Mouse (Mus musculus) forebrain, embryonic 12.5 days (tissue): ENCODE results near the gene Npm1. TPM values are rescaled to one million over a fixed set of nuclear protein-coding genes. Genes with fewer than 3 reads are reported as not detected.
A peak's percentile ranks its signal among the peaks of the same experiment; 100 is the strongest.

ENCODE experiments used
- ATAC-seq: fragments of 200-750 bp; cut with Nextera tagmentation; 2 replicates; pipeline ENCODE4 v1.8.0; 2017; ENCODE audit warnings: moderate TSS enrichment; ENCODE audit not compliant: low FRiP score
- H3K27ac ChIP-seq: fragments of 300-500 bp; sonication (generic); 2 replicates; pipeline ENCODE4 v1.5.1; 2016; ENCODE audit warnings: mild to moderate bottlenecking
- H3K27me3 ChIP-seq: fragments of 300-500 bp; sonication (generic); 2 replicates; pipeline ENCODE4 v1.6.1; 2016; ENCODE audit warnings: mild to moderate bottlenecking
- H3K36me3 ChIP-seq: fragments of 300-500 bp; sonication (generic); replicated peaks from 2 replicates; pipeline ENCODE4 v1.6.1; 2016; ENCODE audit warnings: mild to moderate bottlenecking
- H3K4me1 ChIP-seq: fragments of 300-500 bp; sonication (generic); 2 replicates; pipeline ENCODE4 v1.6.1; 2016
- H3K4me2 ChIP-seq: fragments of 300-500 bp; sonication (generic); 2 replicates; pipeline ENCODE4 v1.6.1; 2016; ENCODE audit warnings: mild to moderate bottlenecking, moderate library complexity
- H3K4me3 ChIP-seq: fragments of 300-500 bp; sonication (generic); replicated peaks from 2 replicates; pipeline ENCODE4 v1.5.1; 2016; ENCODE audit warnings: mild to moderate bottlenecking
- H3K9ac ChIP-seq: fragments of 300-500 bp; sonication (generic); 2 replicates; pipeline ENCODE4 v1.6.1; 2016; ENCODE audit warnings: mild to moderate bottlenecking
- H3K9me3 ChIP-seq: fragments of 300-500 bp; sonication (generic); 2 replicates; pipeline ENCODE4 v1.6.1; 2016
- WGBS: fragments of 180-500 bp; shearing (Covaris S2); methylation state at CpG from one replicate; pipeline ENCODE4 v1.1.7; 2016; 5-methylcytosine and 5-hydroxymethylcytosine counted together
- polyA plus RNA-seq: library from polyadenylated mRNA; unstranded; fragments of >200 nt; fragmentation: Nextera tagmentation; extraction: Ambion mirVana; gene quantifications from 2 replicates; pipeline ENCODE4 v1.2.1, GENCODE M21; 2016

Npm1 gene
- polyA plus RNA-seq, 1 experiment from 2014 or later, result 820 TPM

- Histone ChIP-seq H3K27me3 (peaks cover 38% of the 10 kb centered on the region), H3K36me3 (peaks cover 41% of the 10 kb centered on the region), H3K9me3 (no peaks in the 10 kb centered on the region), H3K27ac (no peak overlapping the region), H3K9ac (no peak overlapping the region), H3K4me3 (no peak overlapping the region), H3K4me1 (peaks cover 38% of the 10 kb centered on the region), H3K4me2 (no peak overlapping the region)
- WGBS, result 35% methylated on average over 3 of the region's 3 CpGs
- no peak for ATAC-seq
Observed at GRCm38 (mm10) chr11:33149088-33149436, 13.9 kb downstream of the Npm1 start.

GRCm38 (mm10) chr11:33148338-33149087 is 14.5 kb downstream of the Npm1 start:
- no peak overlapping the region for H3K9ac ChIP-seq
- H3K4me1 ChIP-seq, result peaks cover 44% of the 10 kb centered on the region
- H3K4me3 ChIP-seq, result peak overlapping the region; percentile 59
- peaks cover 36% of the 10 kb centered on the region for H3K36me3 ChIP-seq
- 7% methylated on average over 23 of the region's 23 CpGs for WGBS
- peaks cover 44% of the 10 kb centered on the region for H3K27me3 ChIP-seq
- ATAC-seq, result peak; percentile 68
- peak overlapping the region; percentile 73 for H3K4me2 ChIP-seq
- no peaks in the 10 kb centered on the region for H3K9me3 ChIP-seq
- no peak overlapping the region for H3K27ac ChIP-seq

- Histone ChIP-seq H3K4me1 (peaks cover 46% of the 10 kb centered on the region), H3K4me2 (peak overlapping the region; percentile 73), H3K36me3 (peaks cover 30% of the 10 kb centered on the region), H3K27ac (peak overlapping the region; percentile 48), H3K4me3 (peak overlapping the region; percentile 59), H3K9ac (peak overlapping the region; percentile 69), H3K27me3 (peaks cover 51% of the 10 kb centered on the region), H3K9me3 (no peaks in the 10 kb centered on the region)
- under 1% methylated on average over 73 of the region's 85 CpGs for WGBS
- peak; percentile 77 for ATAC-seq
Observed at GRCm38 (mm10) chr11:33147572-33148337, 15.3 kb downstream of the Npm1 start.

GRCm38 (mm10) chr11:33147171-33147571 is 15.8 kb downstream of the Npm1 start, which contains the start of gene Fgf18:
Gene Fgf18, minus strand, starts transcription at chr11:33147400.
- H3K4me3 ChIP-seq, result peak within 1 kb of the TSS; percentile 59
- peaks cover 46% of the 10 kb centered on the region for H3K4me1 ChIP-seq
- peaks cover 27% of the 10 kb centered on the region for H3K36me3 ChIP-seq
- no peaks in the 10 kb centered on the region for H3K9me3 ChIP-seq
- H3K4me2 ChIP-seq, result peak within 1 kb of the TSS; percentile 73
- H3K27me3 ChIP-seq, result peaks cover 53% of the 10 kb centered on the region
- H3K9ac ChIP-seq, result peak within 1 kb of the TSS; percentile 69
- ATAC-seq, result peak; percentile 65
- under 1% methylated on average over 30 of the region's 53 CpGs for WGBS
- H3K27ac ChIP-seq, result peak within 1 kb of the TSS; percentile 61

DNA sequence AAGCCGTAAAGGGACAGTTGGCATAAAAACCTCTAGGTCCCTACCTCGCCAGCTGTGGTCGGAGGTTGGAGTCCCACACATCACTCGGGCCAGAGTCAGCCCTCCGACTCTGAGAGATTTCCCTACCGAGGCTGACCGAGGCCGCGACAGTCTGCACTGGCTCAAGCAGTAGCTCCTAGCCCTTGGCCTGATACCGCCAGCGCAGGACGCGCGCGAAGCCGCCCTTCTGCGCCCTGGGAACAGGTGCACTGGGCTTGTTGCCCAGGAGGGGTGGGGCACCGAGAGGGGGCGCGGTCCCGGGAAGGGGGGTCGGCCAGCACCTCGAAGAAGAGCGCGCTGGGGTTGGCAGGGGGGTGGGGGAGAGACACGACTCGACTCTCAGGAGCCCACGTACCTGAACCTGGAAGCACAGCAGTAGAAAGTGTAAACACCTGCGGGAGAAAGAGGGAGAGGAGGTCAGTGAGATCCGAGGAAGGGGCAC is 16.3 kb downstream of the Npm1 start:
- Histone ChIP-seq H3K4me2 (peak overlapping the region; percentile 73), H3K9ac (peak overlapping the region; percentile 69), H3K4me1 (peaks cover 46% of the 10 kb centered on the region), H3K27ac (peak overlapping the region; percentile 61; the same call in 1 of the 2 replicates), H3K36me3 (peaks cover 22% of the 10 kb centered on the region), H3K27me3 (peaks cover 57% of the 10 kb centered on the region), H3K4me3 (peak overlapping the region; percentile 59), H3K9me3 (no peaks in the 10 kb centered on the region)
- WGBS, result 1% methylated on average over 30 of the region's 30 CpGs
- ATAC-seq, result 0 out of 2 replicates have a peak, but pooled peaks have one; percentile 5

DNA sequence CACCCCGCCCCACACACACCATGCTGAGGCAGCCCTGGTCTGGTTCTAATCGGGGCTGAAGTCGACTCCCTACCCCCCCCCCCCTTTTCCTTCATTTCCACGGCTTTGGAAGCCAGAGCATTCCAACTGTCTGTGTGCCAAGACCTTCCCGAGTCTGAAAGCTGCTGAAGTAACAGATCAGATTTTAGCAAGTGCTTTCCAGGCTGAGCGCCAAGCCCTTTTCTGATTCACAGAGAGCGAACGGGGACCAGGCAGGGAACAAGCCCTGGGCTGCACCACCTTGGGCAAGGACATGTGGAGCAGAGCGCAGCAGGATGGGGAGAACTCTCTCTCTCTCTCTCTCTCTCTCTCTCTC is 16.9 kb downstream of the Npm1 start:
- no peaks in the 10 kb centered on the region for H3K9me3 ChIP-seq
- ATAC-seq, result no peak
- no peak overlapping the region; the same call in 1 of the 2 replicates for H3K9ac ChIP-seq
- peaks cover 17% of the 10 kb centered on the region for H3K36me3 ChIP-seq
- peaks cover 57% of the 10 kb centered on the region for H3K27me3 ChIP-seq
- H3K4me3 ChIP-seq, result peak overlapping the region; percentile 59
- H3K27ac ChIP-seq, result no peak overlapping the region
- peak overlapping the region; percentile 73 for H3K4me2 ChIP-seq
- peaks cover 46% of the 10 kb centered on the region for H3K4me1 ChIP-seq
- 8% methylated on average over 9 of the region's 9 CpGs for WGBS

- WGBS, result 16% methylated on average over 7 of the region's 7 CpGs
- H3K9me3 ChIP-seq, result no peaks in the 10 kb centered on the region
- peak overlapping the region; percentile 73 for H3K4me2 ChIP-seq
- no peak overlapping the region for H3K27ac ChIP-seq
- peaks cover 10% of the 10 kb centered on the region for H3K36me3 ChIP-seq
- H3K9ac ChIP-seq, result no peak overlapping the region
- H3K27me3 ChIP-seq, result peaks cover 57% of the 10 kb centered on the region
- H3K4me1 ChIP-seq, result peaks cover 46% of the 10 kb centered on the region
- ATAC-seq, result no peak
- H3K4me3 ChIP-seq, result peak overlapping the region; percentile 59
Observed at GRCm38 (mm10) chr11:33145201-33146142, 17.5 kb downstream of the Npm1 start.

DNA sequence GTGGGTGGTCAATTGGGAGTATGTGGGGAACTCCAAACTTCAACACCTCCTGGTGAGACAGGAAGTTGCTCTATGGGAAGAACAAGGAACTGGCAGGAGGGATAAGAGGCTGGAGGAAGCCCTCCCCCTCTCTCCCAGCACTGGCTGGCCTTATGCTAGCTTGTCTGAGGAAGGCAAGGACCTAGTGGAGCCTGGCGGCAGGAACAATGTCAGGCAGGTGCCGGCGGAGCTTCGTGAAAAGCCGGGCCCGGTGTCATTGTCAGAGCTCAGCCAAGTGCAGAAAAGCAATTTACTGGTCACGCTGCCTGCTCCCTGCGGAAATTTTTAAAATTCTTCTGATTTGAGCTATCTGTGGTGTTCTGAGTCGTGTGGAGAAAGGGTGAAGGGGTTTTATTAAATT is 19.1 kb downstream of the Npm1 start:
- Histone ChIP-seq H3K27ac (no peak overlapping the region), H3K9ac (no peak overlapping the region), H3K9me3 (no peaks in the 10 kb centered on the region), H3K27me3 (peaks cover 61% of the 10 kb centered on the region), H3K36me3 (no peaks in the 10 kb centered on the region), H3K4me1 (peaks cover 46% of the 10 kb centered on the region), H3K4me3 (no peak overlapping the region), H3K4me2 (no peak overlapping the region)
- ATAC-seq, result no peak
- WGBS, result 3% methylated on average over 9 of the region's 9 CpGs

DNA sequence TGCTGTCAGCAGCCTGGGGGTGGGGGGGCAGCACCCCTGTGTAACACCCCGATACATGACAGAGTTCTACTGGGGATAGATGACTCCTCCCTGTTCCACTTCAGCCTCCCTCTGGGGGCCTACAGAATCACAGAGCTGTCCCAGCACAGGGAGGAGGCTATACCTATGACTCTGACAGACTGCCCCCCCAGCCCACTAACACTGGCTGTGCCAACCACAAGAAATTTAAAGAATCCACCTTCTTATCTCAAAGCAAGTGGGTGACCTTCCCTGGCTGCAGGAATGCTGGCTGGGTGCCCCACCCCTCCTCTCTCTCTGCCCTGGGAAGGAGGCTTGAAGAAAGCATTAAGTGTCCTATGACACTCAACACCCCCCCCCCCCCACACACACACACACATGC is 20.2 kb downstream of the Npm1 start:
- no peak overlapping the region for H3K4me3 ChIP-seq
- H3K27me3 ChIP-seq, result peaks cover 59% of the 10 kb centered on the region
- WGBS, result 80% methylated on average over 1 of the region's 1 CpGs

DNA sequence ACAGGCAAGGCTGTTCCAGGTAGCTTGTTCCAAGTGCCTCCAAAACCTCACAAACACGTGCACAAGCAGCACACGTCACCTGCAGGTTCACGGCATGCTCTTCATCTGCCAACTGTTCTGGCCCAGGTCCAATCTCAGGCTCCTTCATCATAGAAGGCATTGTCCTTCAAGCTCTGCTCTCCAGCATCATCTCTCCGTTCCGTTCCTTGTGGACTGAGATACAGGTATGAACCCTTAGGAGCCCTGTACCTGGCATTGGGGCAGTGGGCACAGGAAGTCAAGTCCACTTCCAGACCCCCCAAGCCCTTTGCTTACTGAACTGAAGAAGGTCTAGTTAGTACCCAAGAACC is 22.9 kb downstream of the Npm1 start:
- H3K27ac ChIP-seq, result no peak overlapping the region
- 92% methylated on average over 5 of the region's 5 CpGs for WGBS
- H3K4me2 ChIP-seq, result no peak overlapping the region
- no peaks in the 10 kb centered on the region for H3K36me3 ChIP-seq
- no peak overlapping the region for H3K9ac ChIP-seq
- peaks cover 15% of the 10 kb centered on the region; the same call in 1 of the 2 replicates for H3K4me1 ChIP-seq
- no peak overlapping the region for H3K4me3 ChIP-seq
- ATAC-seq, result no peak
- H3K9me3 ChIP-seq, result no peaks in the 10 kb centered on the region
- peaks cover 33% of the 10 kb centered on the region for H3K27me3 ChIP-seq

More for the DNA sequence above, 20.2 kb downstream of the Npm1 start:
- no peaks in the 10 kb centered on the region for H3K36me3 ChIP-seq
- no peak overlapping the region for H3K27ac ChIP-seq
- H3K4me1 ChIP-seq, result peaks cover 41% of the 10 kb centered on the region
- H3K9me3 ChIP-seq, result no peaks in the 10 kb centered on the region
- H3K9ac ChIP-seq, result no peak overlapping the region
- ATAC-seq, result no peak
- H3K4me2 ChIP-seq, result no peak overlapping the region

- Histone ChIP-seq H3K4me2 (no peak overlapping the region), H3K9me3 (no peaks in the 10 kb centered on the region), H3K27me3 (peaks cover 28% of the 10 kb centered on the region), H3K27ac (no peak overlapping the region), H3K36me3 (no peaks in the 10 kb centered on the region), H3K4me3 (no peak overlapping the region), H3K9ac (no peak overlapping the region), H3K4me1 (peaks cover 12% of the 10 kb centered on the region; the same call in 1 of the 2 replicates)
- ATAC-seq, result no peak
- WGBS, result 75% methylated on average over 9 of the region's 9 CpGs
Observed at GRCm38 (mm10) chr11:33139458-33140110, 23.4 kb downstream of the Npm1 start.
